Mouse (Mus musculus): ENCODE data around the gene Sox6.
A peak's percentile ranks its signal among the peaks of the same experiment; 100 is the strongest.
"Not testable (repeated sequence)": the region's sequence is repeated elsewhere in the genome, so short reads cannot be mapped to it uniquely, and the experiment has no call there.

Gene Sox6

DNA sequence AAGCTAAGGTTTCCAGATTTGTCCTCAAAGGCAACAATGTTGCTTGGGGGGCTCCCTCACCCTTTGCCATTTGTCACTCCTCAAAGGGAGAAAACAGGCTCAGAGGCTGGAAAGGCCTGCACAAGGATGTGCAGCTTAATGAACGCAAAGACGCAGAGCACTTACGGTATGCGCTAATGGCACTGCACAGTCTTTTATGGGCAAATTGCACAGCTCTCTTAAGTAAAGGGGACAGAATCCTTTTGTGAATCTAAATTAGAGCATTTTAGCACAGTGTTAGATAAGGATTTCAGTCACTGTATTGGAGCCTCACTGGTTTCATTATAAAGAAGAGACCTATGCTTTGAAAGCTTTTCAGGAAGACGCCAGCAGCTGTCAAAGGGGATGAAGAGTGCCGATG lies 375.2 kb downstream of the Sox6 start:
- DNase-seq (ENCODE audit: low spot score in 2 of 2), result no peak

DNA sequence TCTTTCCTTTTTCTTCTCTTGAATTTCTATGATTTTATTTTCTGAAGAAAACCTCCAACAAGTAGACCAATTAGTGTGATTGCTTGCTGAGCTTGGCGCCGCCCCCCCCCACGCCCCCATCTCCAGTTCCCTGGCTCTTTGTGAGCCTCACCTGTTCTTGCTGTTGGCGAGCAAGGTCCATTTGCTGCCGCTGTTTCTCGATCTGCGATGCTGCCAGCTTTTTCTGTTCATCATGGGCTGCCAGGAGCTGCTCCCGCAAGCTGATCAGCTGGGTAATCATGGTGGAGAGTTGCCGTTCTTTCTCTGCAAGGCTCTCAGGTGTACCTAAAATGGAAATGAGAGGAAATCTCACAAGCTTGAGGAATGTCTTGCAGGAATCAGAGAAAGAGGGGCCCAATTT lies 376.5 kb downstream of the Sox6 start:
- DNase-seq (ENCODE audit: low spot score in 2 of 2), result no peak

DNA sequence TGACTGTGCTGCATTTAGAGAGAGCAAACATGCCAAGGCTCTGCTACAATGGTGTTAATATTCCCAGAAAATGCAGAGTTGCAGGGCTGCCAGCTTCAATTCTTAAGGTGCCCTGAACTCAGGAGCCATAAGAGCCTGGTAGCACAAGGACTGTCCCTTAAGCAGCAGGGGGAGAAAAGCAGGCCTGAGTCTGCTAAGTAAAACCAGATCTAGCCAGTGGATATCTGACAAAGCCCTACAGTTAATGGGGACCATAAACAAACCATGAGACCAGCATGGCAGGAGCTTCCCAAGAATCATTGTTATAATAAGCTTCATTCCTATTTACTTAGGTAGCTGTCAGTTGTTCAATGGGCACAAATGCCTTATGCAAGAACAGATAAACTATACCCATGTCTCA lies 391.9 kb downstream of the Sox6 start:
- no peak for DNase-seq (ENCODE audit: low spot score in 2 of 2)

GRCm38 (mm10) chr7:115645971-115646447 lies 392.6 kb downstream of the Sox6 start:
- DNase-seq (ENCODE audit: low spot score in 2 of 2), result no peak

GRCm38 (mm10) chr7:115645272-115645970 lies 393.2 kb downstream of the Sox6 start:
- DNase-seq (ENCODE audit: low spot score in 2 of 2), result no peak

- DNase-seq (ENCODE audit: low spot score in 2 of 2), result no peak
These were observed 407.9 kb downstream of the Sox6 start for GRCm38 (mm10) chr7:115630691-115631090.

DNA sequence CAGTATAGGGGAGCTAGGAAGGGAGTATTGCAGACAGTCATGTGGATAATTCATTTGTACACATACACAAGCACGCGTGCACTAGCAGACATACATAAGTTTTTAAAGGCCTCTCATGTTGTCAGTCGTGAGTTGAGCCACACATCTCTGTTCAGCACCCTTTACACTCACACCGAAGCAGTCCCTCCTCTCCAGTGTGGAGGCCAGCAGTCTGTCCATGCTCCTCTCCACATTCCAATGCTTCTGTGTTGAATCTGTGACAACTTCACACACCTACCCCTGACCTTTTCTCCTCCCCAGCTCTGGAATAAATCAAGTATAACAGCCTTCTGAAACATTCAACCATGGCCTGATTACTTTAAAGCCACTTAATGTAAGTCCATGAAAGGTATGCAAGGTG lies 408.3 kb downstream of the Sox6 start:
- DNase-seq (ENCODE audit: low spot score in 2 of 2), result no peak

DNA sequence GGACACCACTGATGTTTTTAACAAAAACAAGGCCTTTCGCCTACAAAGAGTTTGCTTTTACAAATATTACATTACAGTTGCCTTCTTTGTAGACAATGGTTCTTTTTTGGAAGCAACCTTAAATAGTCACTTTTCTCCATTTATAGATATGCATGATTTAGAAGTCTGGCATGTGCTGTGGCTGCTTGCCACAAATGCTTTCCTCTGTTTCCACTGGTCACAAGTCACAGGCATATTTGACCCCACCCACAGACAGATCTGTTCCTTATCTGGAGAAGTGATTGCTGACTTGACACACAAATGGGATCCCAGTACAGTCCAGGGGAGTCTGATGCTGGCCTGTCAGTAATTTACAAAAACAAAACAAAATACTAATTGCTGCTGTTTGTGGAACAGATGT lies 409.8 kb downstream of the Sox6 start:
- no peak for DNase-seq (ENCODE audit: low spot score in 2 of 2)

DNA sequence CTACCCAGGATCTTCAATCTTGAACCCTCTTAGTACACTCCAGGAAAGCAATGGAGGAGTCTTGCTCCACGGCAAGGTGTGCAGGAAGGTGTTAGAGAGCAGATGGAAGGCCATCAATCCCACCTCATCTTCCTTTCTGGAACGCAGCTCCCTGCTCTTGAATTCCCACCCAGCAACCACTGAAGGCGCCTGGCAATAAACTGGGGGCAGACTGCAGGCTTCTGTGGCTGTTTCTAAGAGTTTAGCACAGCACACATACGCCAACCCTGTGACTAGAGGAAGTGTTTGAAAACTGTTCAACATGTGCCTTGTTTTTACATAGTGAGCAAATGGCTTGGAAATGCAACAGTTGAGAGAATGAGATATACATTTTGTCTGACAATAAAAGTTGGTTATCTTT lies 412.6 kb downstream of the Sox6 start:
- DNase-seq (ENCODE audit: low spot score in 2 of 2), result no peak

- no peak for DNase-seq (ENCODE audit: low spot score in 2 of 2)
These were observed 413.6 kb downstream of the Sox6 start for GRCm38 (mm10) chr7:115624907-115625552.

DNA sequence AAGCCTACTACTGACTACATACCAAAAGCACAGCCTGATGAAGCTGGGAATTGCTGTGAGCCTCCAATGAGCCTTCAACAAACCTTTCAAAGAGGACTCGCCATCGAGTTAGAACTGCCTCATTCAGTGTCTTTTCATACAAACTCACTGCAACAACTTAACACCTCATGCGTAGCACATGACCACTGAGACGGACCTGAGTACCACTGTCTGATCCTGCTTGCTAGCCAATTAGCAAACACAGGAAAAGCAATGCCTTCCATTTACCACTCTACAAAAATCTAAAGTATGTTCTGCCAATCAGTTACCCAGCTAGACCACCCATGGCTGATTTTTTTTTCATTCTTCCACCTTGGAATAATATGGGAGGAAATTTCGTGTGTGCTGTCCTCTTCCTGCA lies 414.1 kb downstream of the Sox6 start:
- DNase-seq (ENCODE audit: low spot score in 2 of 2), result no peak

- DNase-seq (ENCODE audit: low spot score in 2 of 2), result no peak
These were observed 422.8 kb downstream of the Sox6 start for GRCm38 (mm10) chr7:115615697-115616237.

DNA sequence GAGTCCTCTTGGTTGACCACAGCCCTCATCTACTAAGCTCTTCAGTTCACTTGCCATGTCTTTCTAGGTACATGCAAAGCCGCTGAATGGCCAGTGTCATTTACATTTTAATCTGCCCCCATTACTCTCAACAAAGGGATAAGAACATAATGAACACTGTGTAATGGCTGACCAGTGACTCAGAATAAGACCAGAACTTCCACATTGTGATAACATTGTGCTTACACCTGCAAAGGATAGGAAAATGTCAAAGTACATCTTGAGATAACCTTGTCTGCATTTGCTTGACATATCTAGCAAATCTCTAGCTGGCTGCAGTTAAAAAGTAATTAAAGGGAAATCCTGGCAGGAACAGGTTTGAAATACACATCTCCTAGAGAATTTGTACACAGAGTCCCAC lies 431.1 kb downstream of the Sox6 start:
- DNase-seq (ENCODE audit: low spot score in 2 of 2), result no peak

DNA sequence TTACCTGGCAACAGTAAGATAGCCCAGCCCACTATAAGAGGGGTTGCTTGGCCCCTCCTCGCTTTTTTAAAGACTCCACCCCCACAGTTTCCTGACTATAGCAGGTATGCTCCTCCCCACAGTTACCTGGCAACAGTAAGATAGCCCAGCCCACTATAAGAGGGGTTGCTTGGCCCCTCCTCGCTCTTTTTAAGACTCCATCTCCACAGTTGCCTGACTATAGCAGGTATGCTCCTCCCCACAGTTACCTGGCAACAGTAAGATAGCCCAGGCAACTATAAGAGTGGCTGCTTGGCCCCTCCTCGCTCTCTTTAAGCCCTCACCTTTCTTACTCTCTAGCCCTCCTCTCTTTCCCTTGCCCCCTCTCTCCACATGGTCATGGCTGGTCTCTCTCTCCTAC lies 432.5 kb downstream of the Sox6 start:
- DNase-seq (ENCODE audit: low spot score in 2 of 2), result not testable (repeated sequence)

DNA sequence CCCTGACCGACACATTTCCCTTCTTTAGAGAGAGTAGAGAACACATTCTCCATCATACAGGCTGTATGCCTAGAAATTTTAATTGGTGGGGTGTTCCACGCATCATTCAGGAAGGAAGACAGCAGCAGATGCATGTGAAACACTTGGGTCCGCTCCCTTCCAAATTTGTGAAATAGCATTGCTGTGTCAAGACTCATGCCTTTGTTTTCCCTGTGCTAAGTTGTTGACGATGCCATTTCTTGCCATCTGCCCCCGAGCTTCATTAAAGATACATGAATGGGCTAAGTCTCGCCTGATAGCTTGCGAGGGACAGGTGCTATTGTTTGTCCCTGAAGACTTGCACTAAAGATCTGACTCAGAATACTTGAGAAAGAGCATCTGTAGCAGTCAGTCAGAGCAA lies 433.7 kb downstream of the Sox6 start:
- DNase-seq (ENCODE audit: low spot score in 2 of 2), result no peak

DNA sequence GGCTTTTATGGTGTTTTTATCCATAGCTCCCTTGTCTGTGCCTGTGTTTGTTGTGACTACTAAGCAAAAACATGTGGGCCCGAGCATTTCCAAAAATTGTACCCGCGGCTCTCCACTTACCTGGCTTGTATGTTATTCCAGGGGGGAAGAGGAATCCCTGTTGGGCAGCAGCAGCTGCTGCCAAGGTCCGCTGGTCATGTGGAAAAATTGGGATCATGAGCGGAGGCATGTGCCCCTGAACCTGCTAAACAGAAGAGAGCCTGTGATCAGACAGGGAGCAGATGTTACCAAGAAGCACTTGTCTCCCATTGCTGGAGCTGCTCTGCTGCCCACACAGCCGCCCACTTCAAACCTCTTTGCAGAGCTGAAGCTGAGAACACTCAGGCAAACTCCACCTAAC lies 441.2 kb downstream of the Sox6 start:
- peak in 1 of 2 experiments; percentile 8 for DNase-seq (ENCODE audit: low spot score in 2 of 2)

GRCm38 (mm10) chr7:115580461-115580860 lies 458.1 kb downstream of the Sox6 start:
- no peak for DNase-seq (ENCODE audit: low spot score in 2 of 2)

DNA sequence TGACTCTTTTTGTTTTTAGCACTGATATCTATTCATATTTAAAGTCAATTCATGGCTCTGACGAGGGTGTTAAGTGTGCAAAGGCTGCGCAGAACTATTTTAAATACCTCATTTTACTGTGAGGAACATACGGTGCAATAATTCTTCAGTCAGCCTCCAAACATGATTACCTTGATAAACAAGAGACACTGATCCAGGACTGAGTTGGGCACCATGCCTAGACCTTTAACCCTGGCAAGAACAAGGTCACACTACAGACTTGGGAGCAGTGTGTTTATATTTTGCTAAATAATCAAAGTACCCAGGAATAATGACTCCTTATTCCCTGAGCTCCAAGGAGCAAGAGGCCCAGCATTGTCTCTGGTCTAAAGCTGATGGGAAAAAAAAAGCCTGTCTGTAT lies 458.8 kb downstream of the Sox6 start:
- no peak for DNase-seq (ENCODE audit: low spot score in 2 of 2)

DNA sequence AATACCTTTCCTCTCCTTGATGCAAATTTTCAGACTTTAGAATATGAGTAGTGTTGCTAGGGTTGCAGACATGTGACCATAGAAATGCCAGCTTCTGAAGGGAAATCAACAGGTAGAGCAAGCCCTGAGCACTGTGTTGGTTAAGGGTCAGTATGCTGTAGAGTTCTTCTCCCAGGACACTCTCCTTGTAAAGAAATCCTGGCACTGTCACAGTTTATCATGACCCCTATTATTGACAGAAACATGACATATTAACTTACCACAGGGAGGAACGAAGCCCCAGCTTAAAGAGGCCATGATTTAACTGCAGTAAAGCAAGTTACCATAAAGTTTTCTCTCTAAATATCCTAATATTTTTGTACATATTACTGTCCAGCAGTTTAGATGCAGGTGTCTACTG lies 462.2 kb downstream of the Sox6 start:
- no peak for DNase-seq (ENCODE audit: low spot score in 2 of 2)

- no peak for DNase-seq (ENCODE audit: low spot score in 2 of 2)
These were observed 463.8 kb downstream of the Sox6 start for GRCm38 (mm10) chr7:115574834-115575233.

GRCm38 (mm10) chr7:115568821-115569240 lies 469.8 kb downstream of the Sox6 start:
- no peak for DNase-seq (ENCODE audit: low spot score in 2 of 2)

GRCm38 (mm10) chr7:115568301-115568700 lies 470.3 kb downstream of the Sox6 start:
- DNase-seq (ENCODE audit: low spot score in 2 of 2), result no peak

DNA sequence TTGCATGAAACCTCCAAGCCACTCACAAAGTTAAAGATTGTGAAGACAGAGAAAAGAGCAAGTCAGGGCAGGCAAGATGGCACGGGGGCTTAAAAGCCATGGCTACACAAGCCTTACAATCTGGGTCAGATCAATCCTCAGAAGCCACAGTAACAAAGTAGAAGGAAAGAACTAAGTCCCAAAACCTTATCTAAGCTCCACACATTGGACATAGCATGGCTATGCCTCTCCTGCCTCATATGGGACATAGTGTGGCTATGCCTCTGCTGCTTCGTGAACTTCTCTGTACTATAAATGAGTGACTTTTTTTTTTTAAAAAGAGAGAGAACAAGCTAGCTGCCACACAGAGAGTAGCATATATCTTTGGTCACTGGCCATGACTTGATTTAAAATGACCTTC lies 471.8 kb downstream of the Sox6 start:
- no peak for DNase-seq (ENCODE audit: low spot score in 2 of 2)

Data from frontal cortex, postnatal 25 days (tissue).